Mouse (Mus musculus) myocyte (in vitro differentiated cells): ENCODE measurements around the gene Pgf.

ENCODE experiments used
- CEBPB ChIP-seq: IDR thresholded peaks from 2 replicates; pipeline ENCODE4 v1.6.1; 2011; ENCODE audit warnings: mild to moderate bottlenecking, moderate library complexity; ENCODE audit not compliant: poor library complexity, insufficient read depth, severe bottlenecking
- E2F4 ChIP-seq: IDR thresholded peaks from one replicate; pipeline ENCODE4 v1.6.1; 2011; ENCODE audit warnings: mild to moderate bottlenecking, control low read depth, moderate library complexity; ENCODE audit not compliant: insufficient read depth
- POLR2A ChIP-seq: IDR thresholded peaks from one replicate; pipeline ENCODE4 v1.6.1; 2011; ENCODE audit warnings: low read depth, mild to moderate bottlenecking, control low read depth, moderate library complexity; ENCODE audit not compliant: insufficient read length
- TCF12 ChIP-seq: IDR thresholded peaks from one replicate; pipeline ENCODE4 v1.6.1; 2011; ENCODE audit warnings: mild to moderate bottlenecking, control low read depth; ENCODE audit not compliant: poor library complexity, insufficient read depth, severe bottlenecking

GRCm38 (mm10) chr12:85169877-85170276 lies 7.7 kb downstream of the Pgf start:
- TF ChIP-seq POLR2A (no peak), E2F4 (no peak), CEBPB (no peak), TCF12 (no peak)
